36 mouse cellular contexts compared by ENCODE assay signal in genomic region chr11:78374147-78374546, GRCm38 (mm10). TPM values are rescaled to one million over a fixed set of nuclear protein-coding genes. Genes with fewer than 3 reads are reported as not detected.
DNase-seq lines count a peak whose midpoint lies in the region; ATAC-seq and TF ChIP-seq lines count a peak whose summit lies in the region.
"Had no signal": no experiment of that assay in that cellular context is flagged by ENCODE, and none has a peak within 500 bp of the region (broad histone marks: within the 10 kb centered on the region; RNA-seq: fewer than 3 reads in every experiment).

No protein-coding gene starts in this region.

- DNase-seq in gastrocnemius, adult 2 months, result peak; percentile 52
- no peak for DNase-seq in gastrocnemius, postnatal 4 days (ENCODE audit: low spot score in 2 of 2)
- DNase-seq in kidney, postnatal 36 days, result no peak
- no peak for DNase-seq in midbrain, embryonic 10.5 days (ENCODE audit: low spot score)
- DNase-seq: adrenal gland, postnatal 10 days; cerebellum, adult 9-10 months; cerebellum, postnatal 36 days; gastrocnemius, postnatal 10 days; layer of hippocampus, adult 9-11 months; lung, postnatal 36 days; thymus, adult 2 months; thymus, postnatal 36 days had no signal

- H3K4me3 ChIP-seq in gastrocnemius, adult 2 months, result no peak overlapping the region
- H3K4me3 ChIP-seq in kidney, embryonic 16.5 days (ENCODE audit: low read length), result no peak overlapping the region
- H3K4me3 ChIP-seq in embryonic facial prominence, embryonic 13.5 days, result no peak overlapping the region
- H3K4me3 ChIP-seq in limb, embryonic 13.5 days, result no peak overlapping the region
- no peak overlapping the region for H3K4me3 ChIP-seq in midbrain, embryonic 10.5 days
- H3K4me3 ChIP-seq: forebrain, embryonic 10.5 days; forebrain, embryonic 15.5 days; heart, embryonic 10.5 days; heart, embryonic 15.5 days; intestine, embryonic 15.5 days; limb, embryonic 12.5 days; lung, embryonic 15.5 days; midbrain, embryonic 12.5 days; myocyte; neural tube, embryonic 13.5 days had no signal

- no peaks in the 10 kb centered on the region for H3K27me3 ChIP-seq in kidney, embryonic 16.5 days (ENCODE audit: insufficient read depth, low read length)
- no peaks in the 10 kb centered on the region for H3K27me3 ChIP-seq in embryonic facial prominence, embryonic 13.5 days
- no peaks in the 10 kb centered on the region for H3K27me3 ChIP-seq in limb, embryonic 13.5 days
- no peaks in the 10 kb centered on the region for H3K27me3 ChIP-seq in midbrain, embryonic 10.5 days (ENCODE audit: low read depth, poor library complexity, severe bottlenecking)
- H3K27me3 ChIP-seq: forebrain, embryonic 15.5 days; intestine, embryonic 15.5 days; lung, embryonic 15.5 days; neural tube, embryonic 13.5 days; Patski had no signal

- no peak overlapping the region for H3K4me2 ChIP-seq in kidney, embryonic 16.5 days (replicated peaks; ENCODE audit: low read depth, low read length)
- no peak overlapping the region for H3K4me2 ChIP-seq in embryonic facial prominence, embryonic 13.5 days
- H3K4me2 ChIP-seq in limb, embryonic 13.5 days (replicated peaks), result no peak overlapping the region
- H3K4me2 ChIP-seq: forebrain, embryonic 15.5 days; heart, embryonic 15.5 days; intestine, embryonic 15.5 days; limb, embryonic 12.5 days; liver, embryonic 11.5 days; lung, embryonic 15.5 days; midbrain, embryonic 12.5 days; neural tube, embryonic 13.5 days had no signal

- intact Hi-C loops in gastrocnemius, adult 2 months (cut with DNase I), result no loop called here

- no peaks in the 10 kb centered on the region for H3K9me3 ChIP-seq in kidney, embryonic 16.5 days (ENCODE audit: low read length)
- no peaks in the 10 kb centered on the region for H3K9me3 ChIP-seq in embryonic facial prominence, embryonic 13.5 days
- H3K9me3 ChIP-seq in limb, embryonic 13.5 days, result no peaks in the 10 kb centered on the region
- no peaks in the 10 kb centered on the region for H3K9me3 ChIP-seq in midbrain, embryonic 10.5 days (replicated peaks)
- H3K9me3 ChIP-seq: forebrain, embryonic 10.5 days; forebrain, embryonic 15.5 days; heart, embryonic 10.5 days; heart, embryonic 15.5 days; intestine, embryonic 15.5 days; limb, embryonic 12.5 days; lung, embryonic 15.5 days; midbrain, embryonic 12.5 days; neural tube, embryonic 13.5 days had no signal

- H3K9ac ChIP-seq in kidney, embryonic 16.5 days (replicated peaks; ENCODE audit: low read length), result no peak overlapping the region
- peak overlapping the region; percentile 36; the same call in 1 of the 2 replicates for H3K9ac ChIP-seq in embryonic facial prominence, embryonic 13.5 days
- no peak overlapping the region for H3K9ac ChIP-seq in limb, embryonic 13.5 days
- H3K9ac ChIP-seq: forebrain, embryonic 15.5 days; heart, embryonic 15.5 days; intestine, embryonic 15.5 days; limb, embryonic 12.5 days; lung, embryonic 15.5 days; midbrain, embryonic 12.5 days; neural tube, embryonic 13.5 days had no signal

- H3K27ac ChIP-seq in gastrocnemius, adult 2 months, result no peak overlapping the region
- H3K27ac ChIP-seq in kidney, embryonic 16.5 days (ENCODE audit: low read length), result peak overlapping the region; percentile 90
- no peak overlapping the region; the same call in 1 of the 2 replicates for H3K27ac ChIP-seq in embryonic facial prominence, embryonic 13.5 days
- H3K27ac ChIP-seq in limb, embryonic 13.5 days, result no peak overlapping the region
- H3K27ac ChIP-seq in midbrain, embryonic 10.5 days (replicated peaks), result no peak overlapping the region
- H3K27ac ChIP-seq: forebrain, embryonic 10.5 days; forebrain, embryonic 15.5 days; heart, embryonic 10.5 days; heart, embryonic 15.5 days; hindbrain, postnatal 0 days; intestine, embryonic 15.5 days; limb, embryonic 12.5 days; lung, embryonic 15.5 days; midbrain, embryonic 12.5 days; neural tube, embryonic 13.5 days had no signal

- H3K4me1 ChIP-seq in kidney, embryonic 16.5 days (ENCODE audit: insufficient read depth, low read length), result peaks cover 48% of the 10 kb centered on the region
- H3K4me1 ChIP-seq in embryonic facial prominence, embryonic 13.5 days, result peaks cover 10% of the 10 kb centered on the region
- H3K4me1 ChIP-seq in limb, embryonic 13.5 days, result peaks cover 30% of the 10 kb centered on the region
- H3K4me1 ChIP-seq in midbrain, embryonic 10.5 days, result peaks cover 22% of the 10 kb centered on the region; the same call in 1 of the 2 replicates
- H3K4me1 ChIP-seq: forebrain, embryonic 15.5 days; heart, embryonic 15.5 days; midbrain, embryonic 12.5 days had no signal

- no peak for TF ChIP-seq CTCF in gastrocnemius, adult 2 months (IDR thresholded peaks at IDR 0.05)

- H3K36me3 ChIP-seq in kidney, embryonic 16.5 days (ENCODE audit: insufficient read depth, low read length), result no peaks in the 10 kb centered on the region
- no peaks in the 10 kb centered on the region for H3K36me3 ChIP-seq in embryonic facial prominence, embryonic 13.5 days
- no peaks in the 10 kb centered on the region for H3K36me3 ChIP-seq in limb, embryonic 13.5 days
- H3K36me3 ChIP-seq in midbrain, embryonic 10.5 days, result no peaks in the 10 kb centered on the region
- H3K36me3 ChIP-seq: forebrain, embryonic 10.5 days; forebrain, embryonic 15.5 days; heart, embryonic 10.5 days; heart, embryonic 15.5 days; intestine, embryonic 15.5 days; limb, embryonic 12.5 days; lung, embryonic 15.5 days; midbrain, embryonic 12.5 days; neural tube, embryonic 13.5 days had no signal

- 23% methylated on average over 8 of the region's 8 CpGs for WGBS in kidney, embryonic 16.5 days
- 56% methylated on average over 8 of the region's 8 CpGs for WGBS in embryonic facial prominence, embryonic 13.5 days
- WGBS in limb, embryonic 13.5 days, result 61% methylated on average over 8 of the region's 8 CpGs
- WGBS in midbrain, embryonic 10.5 days, result 84% methylated on average over 8 of the region's 8 CpGs

- peak; percentile 94 for ATAC-seq in kidney, embryonic 16.5 days (ENCODE audit: low FRiP score, low TSS enrichment)
- no peak for ATAC-seq in embryonic facial prominence, embryonic 13.5 days (ENCODE audit: insufficient number of reproducible peaks, insufficient read depth, low FRiP score, low TSS enrichment, low read depth)
- 0 out of 2 replicates have a peak, but pooled peaks have one; percentile 24 for ATAC-seq in limb, embryonic 13.5 days (ENCODE audit: low FRiP score, low read depth)
- ATAC-seq: forebrain, embryonic 15.5 days; hindbrain, postnatal 0 days; intestine, embryonic 15.5 days; Patski had no signal

RNA-seq across cellular contexts. Expression of gene Foxn1, which starts 12.2 kb away (rescaled TPM):
- not detected for total RNA-seq in gastrocnemius, adult 2 months (2021)
- total RNA-seq in gastrocnemius, postnatal 4 days (2021), result not detected
- 0.05 TPM in 1 of 2 replicates, not detected in the other for polyA plus RNA-seq in kidney, embryonic 16.5 days (2015; fragmentation: Nextera tagmentation; extraction: Ambion mirVana)
- 0.73 and 1.1 TPM in 2 replicates for polyA plus RNA-seq in embryonic facial prominence, embryonic 13.5 days (2015; fragmentation: Nextera tagmentation; extraction: Ambion mirVana)
- 0.24 and 0.48 TPM in 2 replicates for polyA plus RNA-seq in limb, embryonic 13.5 days (2015; fragmentation: Nextera tagmentation; extraction: Ambion mirVana)
- polyA plus RNA-seq in midbrain, embryonic 10.5 days (2016; fragmentation: Nextera tagmentation; extraction: Ambion mirVana), result not detected in 2 replicates
- total RNA-seq: gastrocnemius, postnatal 10 days; heart, postnatal 25 days; hindbrain, postnatal 0 days; left cerebral cortex, postnatal 10 days; megakaryocyte, adult 5-6 weeks; MEL; midbrain, postnatal 0 days had no signal
- polyA plus RNA-seq: forebrain, embryonic 10.5 days; forebrain, embryonic 15.5 days; frontal cortex, adult 2 months; hindbrain, postnatal 0 days; intestine, embryonic 15.5 days; limb, embryonic 12.5 days; liver, embryonic 11.5 days; liver, embryonic 16.5 days; midbrain, embryonic 12.5 days; midbrain, postnatal 0 days; neural tube, embryonic 13.5 days had no signal

RNA-seq across cellular contexts. Expression of gene Unc119, which starts 30.9 kb away (rescaled TPM):
- total RNA-seq in gastrocnemius, adult 2 months (2021), result 1 to 10 TPM; 7.1 to 9.2 TPM
- 10 to 100 TPM; 20.4 to 26.7 TPM for total RNA-seq in gastrocnemius, postnatal 4 days (2021)
- polyA plus RNA-seq in kidney, embryonic 16.5 days (2015; fragmentation: Nextera tagmentation; extraction: Ambion mirVana), result 39.4 and 42.3 TPM in 2 replicates
- 66.7 and 71.4 TPM in 2 replicates for polyA plus RNA-seq in embryonic facial prominence, embryonic 13.5 days (2015; fragmentation: Nextera tagmentation; extraction: Ambion mirVana)
- 70.1 and 74.7 TPM in 2 replicates for polyA plus RNA-seq in limb, embryonic 13.5 days (2015; fragmentation: Nextera tagmentation; extraction: Ambion mirVana)
- polyA plus RNA-seq in midbrain, embryonic 10.5 days (2016; fragmentation: Nextera tagmentation; extraction: Ambion mirVana), result 57.7 and 61.7 TPM in 2 replicates

RNA-seq across cellular contexts. Expression of gene Pigs, which starts 45.9 kb away (rescaled TPM):
- total RNA-seq in gastrocnemius, adult 2 months (2021), result 10 to 100 TPM; 20.0 to 21.3 TPM
- 10 to 100 TPM; 30.5 to 33.2 TPM for total RNA-seq in gastrocnemius, postnatal 4 days (2021)
- polyA plus RNA-seq in kidney, embryonic 16.5 days (2015; fragmentation: Nextera tagmentation; extraction: Ambion mirVana), result 97.0 and 100 TPM in 2 replicates
- polyA plus RNA-seq in embryonic facial prominence, embryonic 13.5 days (2015; fragmentation: Nextera tagmentation; extraction: Ambion mirVana), result 75.7 and 79.5 TPM in 2 replicates
- 88.5 and 88.9 TPM in 2 replicates for polyA plus RNA-seq in limb, embryonic 13.5 days (2015; fragmentation: Nextera tagmentation; extraction: Ambion mirVana)
- polyA plus RNA-seq in midbrain, embryonic 10.5 days (2016; fragmentation: Nextera tagmentation; extraction: Ambion mirVana), result 74.0 and 78.5 TPM in 2 replicates

RNA-seq across cellular contexts. Expression of gene Slc13a2, which starts 47.9 kb away (rescaled TPM):
- not detected for total RNA-seq in gastrocnemius, adult 2 months (2021)
- total RNA-seq in gastrocnemius, postnatal 4 days (2021), result not detected
- polyA plus RNA-seq in kidney, embryonic 16.5 days (2015; fragmentation: Nextera tagmentation; extraction: Ambion mirVana), result 2.2 and 2.4 TPM in 2 replicates
- 0.62 TPM in 1 of 2 replicates, not detected in the other for polyA plus RNA-seq in embryonic facial prominence, embryonic 13.5 days (2015; fragmentation: Nextera tagmentation; extraction: Ambion mirVana)
- polyA plus RNA-seq in limb, embryonic 13.5 days (2015; fragmentation: Nextera tagmentation; extraction: Ambion mirVana), result not detected in 2 replicates
- not detected in 2 replicates for polyA plus RNA-seq in midbrain, embryonic 10.5 days (2016; fragmentation: Nextera tagmentation; extraction: Ambion mirVana)
- total RNA-seq: adrenal gland, postnatal 10 days; gastrocnemius, postnatal 10 days; heart, postnatal 25 days; left cerebral cortex, postnatal 10 days; MEL; midbrain, postnatal 0 days had no signal
- polyA plus RNA-seq: forebrain, embryonic 10.5 days; forebrain, embryonic 15.5 days; frontal cortex, adult 2 months; heart, embryonic 10.5 days; heart, embryonic 15.5 days; hindbrain, embryonic 11.5 days; hindbrain, postnatal 0 days; limb, embryonic 12.5 days; liver, embryonic 11.5 days; midbrain, embryonic 12.5 days; midbrain, postnatal 0 days; neural tube, embryonic 13.5 days had no signal

RNA-seq across cellular contexts. Expression of gene Aldoc, which starts 51.4 kb away (rescaled TPM):
- 1 to 10 TPM; 1.6 to 2.7 TPM for total RNA-seq in gastrocnemius, adult 2 months (2021)
- total RNA-seq in gastrocnemius, postnatal 4 days (2021), result 1 to 10 TPM; 1.4 to 2.2 TPM
- 8.3 and 10.2 TPM in 2 replicates for polyA plus RNA-seq in kidney, embryonic 16.5 days (2015; fragmentation: Nextera tagmentation; extraction: Ambion mirVana)
- polyA plus RNA-seq in embryonic facial prominence, embryonic 13.5 days (2015; fragmentation: Nextera tagmentation; extraction: Ambion mirVana), result 16.6 and 21.1 TPM in 2 replicates
- 6.5 and 6.6 TPM in 2 replicates for polyA plus RNA-seq in limb, embryonic 13.5 days (2015; fragmentation: Nextera tagmentation; extraction: Ambion mirVana)
- polyA plus RNA-seq in midbrain, embryonic 10.5 days (2016; fragmentation: Nextera tagmentation; extraction: Ambion mirVana), result 1.5 and 1.6 TPM in 2 replicates
